Mouse (Mus musculus): ENCODE results near the gene Kcnip4. TPM values are rescaled to one million over a fixed set of nuclear protein-coding genes. Genes with fewer than 3 reads are reported as not detected.
A peak's percentile ranks its signal among the peaks of the same experiment; 100 is the strongest.

Kcnip4 gene
- polyA plus RNA-seq, 1 experiment from 2014 or later, result 0.38 TPM

DNA sequence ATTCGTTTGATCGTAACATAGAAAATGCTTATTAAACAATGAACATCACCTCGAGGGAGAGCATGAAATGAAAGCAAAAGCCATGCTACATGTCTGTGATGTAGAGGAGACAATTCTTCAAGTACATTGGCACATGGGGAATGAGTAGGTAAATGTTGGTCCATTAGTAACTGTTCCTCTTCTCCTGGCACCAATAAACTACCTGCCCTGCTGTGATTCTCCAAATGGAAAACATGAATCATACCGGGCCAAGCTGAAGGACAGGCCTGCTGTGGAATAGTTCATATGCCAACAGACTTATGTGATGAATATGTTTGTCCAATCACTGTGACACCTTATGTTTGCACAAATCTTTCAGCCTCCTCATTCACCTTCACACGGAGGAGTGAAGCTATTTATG is 429.3 kb downstream of the Kcnip4 start:
- no peak overlapping the region for H3K27ac ChIP-seq (ENCODE audit: low read depth, low read length)
- ATAC-seq (replicated peaks; ENCODE audit: low FRiP score), result no peak
- H3K4me3 ChIP-seq (ENCODE audit: low read depth, low read length), result no peak overlapping the region
- no peak overlapping the region for H3K4me2 ChIP-seq
- no peaks in the 10 kb centered on the region for H3K4me1 ChIP-seq (replicated peaks; ENCODE audit: control insufficient read depth, insufficient read depth, low read length)
- WGBS, result 79% methylated on average over 5 of the region's 5 CpGs
- no peaks in the 10 kb centered on the region for H3K9me3 ChIP-seq (ENCODE audit: control insufficient read depth, low read length)
- no peak for DNase-seq (ENCODE audit: low spot score)
- H3K36me3 ChIP-seq (ENCODE audit: control insufficient read depth, insufficient read depth, low read length), result no peaks in the 10 kb centered on the region
- H3K27me3 ChIP-seq (replicated peaks; ENCODE audit: control insufficient read depth, insufficient read depth, low read length), result no peaks in the 10 kb centered on the region
- H3K9ac ChIP-seq (ENCODE audit: low read depth, low read length), result no peak overlapping the region

DNA sequence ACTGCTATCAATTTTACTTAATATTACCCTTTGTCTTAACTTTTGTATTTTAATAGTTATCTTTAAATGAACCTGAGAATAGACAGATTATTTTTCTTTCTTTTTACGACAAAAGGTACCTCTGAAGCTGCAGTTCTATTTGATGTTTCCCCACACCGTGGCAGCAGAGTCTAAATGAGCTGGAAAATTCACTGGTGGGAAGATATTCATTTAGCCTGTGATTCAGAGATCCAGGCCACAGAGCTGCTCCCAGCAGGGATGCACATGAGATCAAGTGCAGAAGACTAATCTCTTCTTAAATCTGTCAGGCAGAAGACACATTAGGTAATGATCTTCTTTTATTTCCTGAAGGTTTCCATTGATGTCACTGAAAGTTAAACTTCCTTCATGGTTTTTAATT is 429.8 kb downstream of the Kcnip4 start:
- no peaks in the 10 kb centered on the region for H3K36me3 ChIP-seq (ENCODE audit: control insufficient read depth, insufficient read depth, low read length)
- 74% methylated on average over 2 of the region's 2 CpGs for WGBS
- DNase-seq (ENCODE audit: low spot score), result no peak

DNA sequence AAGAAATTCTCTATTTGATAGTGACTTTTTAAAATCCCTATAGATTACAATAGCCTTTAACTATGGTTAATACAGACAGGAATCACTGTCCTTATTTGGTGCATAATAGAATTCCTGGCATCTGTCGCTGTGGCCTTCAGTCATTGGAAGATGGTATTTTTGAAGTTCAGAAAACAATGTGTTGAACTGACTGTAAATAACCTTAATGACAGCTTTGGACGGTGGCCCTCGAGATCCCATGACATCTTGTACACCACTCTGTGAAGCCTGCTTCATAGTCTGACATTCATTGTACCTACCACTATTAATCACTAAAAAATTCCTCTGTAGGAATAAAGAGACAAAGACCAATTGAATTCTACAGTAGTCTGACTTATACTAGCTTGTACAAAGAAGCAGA is 430.4 kb downstream of the Kcnip4 start:
- ATAC-seq (replicated peaks; ENCODE audit: low FRiP score) (no peak), DNase-seq (ENCODE audit: low spot score) (no peak)
- Histone ChIP-seq H3K4me2 (no peak overlapping the region), H3K27me3 (replicated peaks; ENCODE audit: control insufficient read depth, insufficient read depth, low read length) (no peaks in the 10 kb centered on the region), H3K9ac (ENCODE audit: low read depth, low read length) (no peak overlapping the region), H3K36me3 (ENCODE audit: control insufficient read depth, insufficient read depth, low read length) (no peaks in the 10 kb centered on the region), H3K9me3 (ENCODE audit: control insufficient read depth, low read length) (no peaks in the 10 kb centered on the region), H3K27ac (ENCODE audit: low read depth, low read length) (no peak overlapping the region), H3K4me3 (ENCODE audit: low read depth, low read length) (no peak overlapping the region), H3K4me1 (replicated peaks; ENCODE audit: control insufficient read depth, insufficient read depth, low read length) (no peaks in the 10 kb centered on the region)
- WGBS, result 82% methylated on average over 3 of the region's 3 CpGs

More for the DNA sequence above, 429.8 kb downstream of the Kcnip4 start:
- H3K4me1 ChIP-seq (replicated peaks; ENCODE audit: control insufficient read depth, insufficient read depth, low read length), result no peaks in the 10 kb centered on the region
- H3K9ac ChIP-seq (ENCODE audit: low read depth, low read length), result no peak overlapping the region
- H3K27ac ChIP-seq (ENCODE audit: low read depth, low read length), result no peak overlapping the region
- no peaks in the 10 kb centered on the region for H3K9me3 ChIP-seq (ENCODE audit: control insufficient read depth, low read length)
- H3K4me3 ChIP-seq (ENCODE audit: low read depth, low read length), result no peak overlapping the region
- H3K27me3 ChIP-seq (replicated peaks; ENCODE audit: control insufficient read depth, insufficient read depth, low read length), result no peaks in the 10 kb centered on the region
- no peak overlapping the region for H3K4me2 ChIP-seq
- no peak for ATAC-seq (replicated peaks; ENCODE audit: low FRiP score)

DNA sequence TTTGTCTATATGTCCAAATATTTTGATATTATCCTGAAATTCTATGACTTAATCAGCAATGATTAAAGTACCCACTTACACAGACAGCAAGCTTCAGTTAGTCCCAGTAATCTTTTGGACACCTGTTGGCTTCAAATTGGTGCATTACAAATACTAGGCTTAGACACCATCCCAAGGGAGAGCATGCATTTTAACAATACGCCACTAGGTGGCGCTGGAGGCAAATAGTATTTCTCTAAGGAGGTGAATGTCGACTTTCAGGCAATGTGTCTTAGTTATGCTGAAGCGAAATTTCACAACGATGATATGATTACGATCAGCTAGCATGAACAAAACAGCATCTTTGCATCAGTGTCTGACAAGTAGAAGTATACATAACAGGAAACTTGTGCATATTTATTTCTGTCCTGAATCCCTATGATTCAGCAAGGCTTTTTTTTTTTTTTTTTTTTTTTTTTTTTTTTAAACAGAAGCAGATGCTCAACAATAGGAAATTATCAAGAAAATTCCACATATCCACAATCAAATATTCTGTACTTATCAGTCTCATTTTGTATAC is 434.5 kb downstream of the Kcnip4 start:
- Histone ChIP-seq H3K4me3 (ENCODE audit: low read depth, low read length) (no peak overlapping the region), H3K9ac (ENCODE audit: low read depth, low read length) (no peak overlapping the region), H3K27me3 (replicated peaks; ENCODE audit: control insufficient read depth, insufficient read depth, low read length) (no peaks in the 10 kb centered on the region), H3K4me2 (no peak overlapping the region), H3K36me3 (ENCODE audit: control insufficient read depth, insufficient read depth, low read length) (no peaks in the 10 kb centered on the region), H3K27ac (ENCODE audit: low read depth, low read length) (no peak overlapping the region), H3K4me1 (replicated peaks; ENCODE audit: control insufficient read depth, insufficient read depth, low read length) (no peaks in the 10 kb centered on the region), H3K9me3 (ENCODE audit: control insufficient read depth, low read length) (no peaks in the 10 kb centered on the region)
- peak; percentile 52 for DNase-seq (ENCODE audit: low spot score)
- peak; percentile 41; the same call in 1 of the 2 replicates for ATAC-seq (replicated peaks; ENCODE audit: low FRiP score)
- 12% methylated on average over 6 of the region's 6 CpGs for WGBS

DNA sequence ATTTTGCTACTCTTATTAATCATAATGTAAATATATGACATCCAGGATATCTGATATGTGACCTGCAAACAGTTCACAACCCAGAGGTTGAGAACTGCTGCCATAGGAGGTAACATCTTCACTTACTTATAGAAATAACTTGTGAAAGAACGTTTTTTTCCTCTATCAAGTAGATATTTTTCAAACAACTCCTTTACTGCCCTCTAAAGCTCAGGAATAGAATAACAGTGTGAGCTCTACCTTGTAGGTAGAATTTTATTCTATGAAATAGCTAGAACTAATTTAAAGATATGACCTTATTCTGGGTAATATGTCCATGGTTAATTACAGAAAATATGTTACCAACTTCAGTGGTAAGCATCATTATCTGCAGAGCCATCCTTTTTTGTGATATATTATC is 459.1 kb downstream of the Kcnip4 start:
- Histone ChIP-seq H3K36me3 (ENCODE audit: control insufficient read depth, insufficient read depth, low read length) (no peaks in the 10 kb centered on the region), H3K27ac (ENCODE audit: low read depth, low read length) (no peak overlapping the region), H3K9me3 (ENCODE audit: control insufficient read depth, low read length) (no peaks in the 10 kb centered on the region), H3K4me2 (no peak overlapping the region), H3K9ac (ENCODE audit: low read depth, low read length) (no peak overlapping the region), H3K4me3 (ENCODE audit: low read depth, low read length) (no peak overlapping the region), H3K4me1 (replicated peaks; ENCODE audit: control insufficient read depth, insufficient read depth, low read length) (no peaks in the 10 kb centered on the region), H3K27me3 (replicated peaks; ENCODE audit: control insufficient read depth, insufficient read depth, low read length) (no peaks in the 10 kb centered on the region)
- DNase-seq (ENCODE audit: low spot score) (no peak), ATAC-seq (replicated peaks; ENCODE audit: low FRiP score) (no peak)
- 33% methylated on average over 1 of the region's 1 CpGs for WGBS

DNA sequence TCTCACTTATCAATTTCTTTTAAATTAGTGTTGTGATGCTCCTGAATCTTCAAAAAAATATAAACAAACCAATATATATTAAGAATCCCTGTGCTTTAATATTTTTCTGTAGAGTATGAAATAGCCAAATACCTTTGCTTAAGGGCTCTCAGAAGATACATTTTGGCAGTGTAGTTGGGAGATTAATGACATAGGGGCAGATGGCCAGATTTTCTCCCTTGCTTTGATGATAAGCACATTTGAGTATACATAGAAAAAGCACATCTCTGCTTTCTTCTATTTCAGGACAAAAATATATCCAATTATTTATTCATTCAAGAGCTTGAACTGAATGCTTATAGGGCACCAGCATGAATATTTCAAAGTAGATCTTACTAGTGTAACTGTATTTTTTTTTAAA is 465.8 kb downstream of the Kcnip4 start:
- no peak overlapping the region for H3K27ac ChIP-seq (ENCODE audit: low read depth, low read length)
- H3K4me3 ChIP-seq (ENCODE audit: low read depth, low read length), result no peak overlapping the region
- ATAC-seq (replicated peaks; ENCODE audit: low FRiP score) (no peak), DNase-seq (ENCODE audit: low spot score) (no peak)
- H3K4me1 ChIP-seq (replicated peaks; ENCODE audit: control insufficient read depth, insufficient read depth, low read length), result no peaks in the 10 kb centered on the region
- no peaks in the 10 kb centered on the region; the same call in 1 of the 2 replicates for H3K9me3 ChIP-seq (ENCODE audit: control insufficient read depth, low read length)
- no peak overlapping the region for H3K4me2 ChIP-seq
- H3K9ac ChIP-seq (ENCODE audit: low read depth, low read length), result no peak overlapping the region
- H3K27me3 ChIP-seq (replicated peaks; ENCODE audit: control insufficient read depth, insufficient read depth, low read length), result no peaks in the 10 kb centered on the region
- no peaks in the 10 kb centered on the region for H3K36me3 ChIP-seq (ENCODE audit: control insufficient read depth, insufficient read depth, low read length)

DNA sequence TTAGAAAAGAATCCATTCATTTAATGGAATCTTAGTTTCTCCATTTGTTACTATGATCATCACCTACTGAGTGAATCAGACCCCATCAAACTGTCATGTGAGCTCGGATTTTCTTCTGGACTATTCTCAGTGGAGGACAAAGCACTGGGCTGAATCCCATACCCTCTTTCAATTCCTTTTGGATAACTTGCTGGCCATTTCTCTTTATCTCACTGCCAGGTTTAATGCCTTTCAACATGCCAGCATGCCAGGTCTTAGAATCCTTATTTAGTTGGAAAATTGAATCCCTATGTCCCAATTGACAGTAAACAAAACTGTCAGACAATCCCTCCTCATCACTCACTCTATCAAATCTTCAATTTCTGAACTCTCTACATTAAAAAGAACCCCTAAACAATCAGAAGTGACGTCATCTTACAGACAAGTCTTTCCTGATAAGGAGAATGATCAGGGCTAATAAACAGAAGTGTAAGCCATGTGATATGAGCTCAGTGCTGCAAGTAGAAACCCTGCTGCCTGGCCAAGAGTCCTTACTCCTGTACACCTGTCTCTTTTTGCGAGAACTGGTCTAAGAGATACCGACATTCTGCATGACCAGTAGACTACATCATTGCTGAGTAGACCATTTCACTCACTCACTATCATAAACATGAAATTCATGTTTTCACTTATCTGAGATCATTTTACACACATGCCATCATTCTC is 466.9 kb downstream of the Kcnip4 start:
- Histone ChIP-seq H3K9ac (ENCODE audit: low read depth, low read length) (no peak overlapping the region), H3K27me3 (replicated peaks; ENCODE audit: control insufficient read depth, insufficient read depth, low read length) (no peaks in the 10 kb centered on the region), H3K36me3 (ENCODE audit: control insufficient read depth, insufficient read depth, low read length) (no peaks in the 10 kb centered on the region), H3K9me3 (ENCODE audit: control insufficient read depth, low read length) (no peaks in the 10 kb centered on the region; the same call in 1 of the 2 replicates), H3K4me1 (replicated peaks; ENCODE audit: control insufficient read depth, insufficient read depth, low read length) (no peaks in the 10 kb centered on the region), H3K4me2 (no peak overlapping the region), H3K4me3 (ENCODE audit: low read depth, low read length) (no peak overlapping the region), H3K27ac (ENCODE audit: low read depth, low read length) (no peak overlapping the region)
- DNase-seq (ENCODE audit: low spot score), result no peak
- no peak for ATAC-seq (replicated peaks; ENCODE audit: low FRiP score)
- 69% methylated on average over 4 of the region's 4 CpGs for WGBS

DNA sequence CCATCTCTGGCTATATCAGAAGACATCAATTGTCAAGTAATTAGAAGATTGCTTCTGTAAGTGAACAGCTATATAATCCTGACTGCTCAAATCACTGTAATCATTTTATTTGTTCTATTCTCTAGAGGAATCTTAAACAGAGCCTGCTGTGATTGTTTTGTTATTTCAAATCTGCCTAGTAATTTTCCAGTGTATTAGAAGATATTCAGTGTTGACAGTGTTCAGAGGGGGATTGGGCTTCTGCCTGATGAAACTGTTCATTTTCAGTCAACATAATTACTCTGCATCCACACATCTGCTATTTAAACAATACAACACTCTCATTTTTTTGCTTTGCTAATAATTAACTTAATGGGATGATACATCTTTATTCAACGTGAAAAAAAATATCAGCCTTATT is 476.7 kb downstream of the Kcnip4 start:
- DNase-seq (ENCODE audit: low spot score) (no peak), ATAC-seq (replicated peaks; ENCODE audit: low FRiP score) (no peak)
- H3K9ac ChIP-seq (ENCODE audit: low read depth, low read length), result no peak overlapping the region
- no peaks in the 10 kb centered on the region for H3K27me3 ChIP-seq (replicated peaks; ENCODE audit: control insufficient read depth, insufficient read depth, low read length)
- H3K4me3 ChIP-seq (ENCODE audit: low read depth, low read length), result no peak overlapping the region
- no peaks in the 10 kb centered on the region for H3K36me3 ChIP-seq (ENCODE audit: control insufficient read depth, insufficient read depth, low read length)
- H3K27ac ChIP-seq (ENCODE audit: low read depth, low read length), result no peak overlapping the region
- H3K4me1 ChIP-seq (replicated peaks; ENCODE audit: control insufficient read depth, insufficient read depth, low read length), result no peaks in the 10 kb centered on the region
- no peak overlapping the region for H3K4me2 ChIP-seq
- WGBS, result 67% methylated on average over 1 of the region's 1 CpGs
- H3K9me3 ChIP-seq (ENCODE audit: control insufficient read depth, low read length), result no peaks in the 10 kb centered on the region

DNA sequence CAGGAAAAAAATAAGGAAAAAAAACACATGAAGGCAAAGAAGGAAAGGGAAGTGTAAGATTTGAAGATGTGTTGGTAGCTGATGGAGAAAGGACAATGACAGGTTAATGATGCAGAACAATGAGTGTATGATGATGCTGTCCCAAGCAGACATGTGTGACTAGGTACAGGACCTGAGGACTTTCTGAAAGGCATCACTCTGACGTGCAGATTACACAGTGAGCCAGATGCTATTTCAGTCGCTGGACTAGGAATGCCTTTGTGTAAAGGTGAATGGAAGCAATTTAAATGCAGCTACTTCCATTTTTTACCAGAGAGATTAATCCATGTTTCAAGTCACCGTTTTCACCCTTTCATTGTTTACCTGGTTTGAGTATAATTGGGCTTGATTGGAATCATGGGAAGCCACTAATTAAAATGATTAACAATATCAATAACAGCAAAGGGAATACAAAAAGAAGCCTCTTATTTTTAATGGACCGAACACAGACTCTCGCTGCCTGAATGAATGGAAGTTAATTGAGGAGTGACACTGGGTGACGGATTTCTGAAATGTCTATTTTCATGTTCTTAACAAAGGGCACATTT is 483.4 kb downstream of the Kcnip4 start:
- DNase-seq (ENCODE audit: low spot score) (no peak), ATAC-seq (replicated peaks; ENCODE audit: low FRiP score) (no peak)
- H3K4me3 ChIP-seq (ENCODE audit: low read depth, low read length), result no peak overlapping the region
- H3K36me3 ChIP-seq (ENCODE audit: control insufficient read depth, insufficient read depth, low read length), result no peaks in the 10 kb centered on the region
- H3K9me3 ChIP-seq (ENCODE audit: control insufficient read depth, low read length), result no peaks in the 10 kb centered on the region
- no peak overlapping the region for H3K4me2 ChIP-seq
- H3K27ac ChIP-seq (ENCODE audit: low read depth, low read length), result no peak overlapping the region
- no peaks in the 10 kb centered on the region for H3K4me1 ChIP-seq (replicated peaks; ENCODE audit: control insufficient read depth, insufficient read depth, low read length)
- WGBS, result 75% methylated on average over 6 of the region's 6 CpGs
- H3K27me3 ChIP-seq (replicated peaks; ENCODE audit: control insufficient read depth, insufficient read depth, low read length), result no peaks in the 10 kb centered on the region
- H3K9ac ChIP-seq (ENCODE audit: low read depth, low read length), result no peak overlapping the region

All from liver, embryonic 11.5 days (tissue).